Mouse (Mus musculus) right cerebral cortex, postnatal 4 days (tissue): ENCODE measurements around the gene Cep135.

Source experiments
- DNase-seq: peaks from one replicate; pipeline ENCODE4 v3.0.0-alpha.2; 2022

Gene Cep135

GRCm38 (mm10) chr5:76645091-76645868 is 56.8 kb downstream of the Cep135 start:
- DNase-seq: no peak

GRCm38 (mm10) chr5:76649897-76650296 is 61.4 kb downstream of the Cep135 start:
- DNase-seq: no peak

GRCm38 (mm10) chr5:76651151-76651725 is 62.7 kb downstream of the Cep135 start:
- DNase-seq: no peak

GRCm38 (mm10) chr5:76656212-76656611 is 67.7 kb downstream of the Cep135 start, which contains the start of gene C530008M17Rik:
Gene C530008M17Rik, plus strand, starts transcription at chr5:76656512.
- DNase-seq: no peak

- DNase-seq: peak; percentile 79
These were observed 69.0 kb downstream of the Cep135 start for GRCm38 (mm10) chr5:76657245-76658083.

GRCm38 (mm10) chr5:76658084-76658934 is 69.8 kb downstream of the Cep135 start:
- DNase-seq: peak; percentile 55

- no peak for DNase-seq
These were observed 71.6 kb downstream of the Cep135 start for GRCm38 (mm10) chr5:76659958-76660635.

GRCm38 (mm10) chr5:76661310-76661709 is 72.8 kb downstream of the Cep135 start:
- DNase-seq: no peak

- DNase-seq: no peak
These were observed 76.4 kb downstream of the Cep135 start for GRCm38 (mm10) chr5:76664936-76665335.

- no peak for DNase-seq
These were observed 76.9 kb downstream of the Cep135 start for GRCm38 (mm10) chr5:76665421-76665820.

GRCm38 (mm10) chr5:76666026-76666756 is 77.7 kb downstream of the Cep135 start:
- no peak for DNase-seq

- DNase-seq: no peak
These were observed 79.6 kb downstream of the Cep135 start for GRCm38 (mm10) chr5:76668118-76668517.

GRCm38 (mm10) chr5:76668547-76668946 is 80.0 kb downstream of the Cep135 start:
- no peak for DNase-seq

- DNase-seq: no peak
These were observed 81.7 kb downstream of the Cep135 start for GRCm38 (mm10) chr5:76670183-76670582.

GRCm38 (mm10) chr5:76674022-76674653 is 85.6 kb downstream of the Cep135 start:
- DNase-seq: no peak

GRCm38 (mm10) chr5:76675369-76675768 is 86.9 kb downstream of the Cep135 start:
- no peak for DNase-seq

GRCm38 (mm10) chr5:76680959-76681358 is 92.5 kb downstream of the Cep135 start:
- no peak for DNase-seq

GRCm38 (mm10) chr5:76681895-76682656 is 93.6 kb downstream of the Cep135 start:
- DNase-seq: no peak

GRCm38 (mm10) chr5:76683455-76683854 is 95.0 kb downstream of the Cep135 start:
- DNase-seq: no peak
